Mouse (Mus musculus) layer of hippocampus, adult 11-12 months (tissue): ENCODE measurements around the gene Baiap2.
A peak's percentile ranks its signal among the peaks of the same experiment; 100 is the strongest.

ENCODE experiments used
- DNase-seq: peaks from one replicate; pipeline ENCODE4 v3.0.0; 2022; ENCODE audit warnings: low spot score

Baiap2 gene

GRCm38 (mm10) chr11:120042141-120042838, 99.7 kb downstream of the Baiap2 start:
- no peak for DNase-seq

- DNase-seq, result no peak
Measured at GRCm38 (mm10) chr11:120045341-120045740, 102.8 kb downstream of the Baiap2 start.

GRCm38 (mm10) chr11:120045839-120046552, 103.4 kb downstream of the Baiap2 start:
- peak; percentile 55 for DNase-seq

- no peak for DNase-seq
Measured at GRCm38 (mm10) chr11:120046553-120047191, 104.1 kb downstream of the Baiap2 start, which contains the start of gene Aatk. Gene Aatk, minus strand, starts transcription at chr11:120047167.

- DNase-seq, result no peak
Measured at GRCm38 (mm10) chr11:120047531-120048251, 105.1 kb downstream of the Baiap2 start.

- DNase-seq, result peak; percentile 60
Measured at GRCm38 (mm10) chr11:120048252-120048556, 105.6 kb downstream of the Baiap2 start.

GRCm38 (mm10) chr11:120049067-120049466, 106.5 kb downstream of the Baiap2 start:
- no peak for DNase-seq

GRCm38 (mm10) chr11:120051124-120051811, 108.7 kb downstream of the Baiap2 start:
- DNase-seq, result peak; percentile 54

GRCm38 (mm10) chr11:120052274-120052673, 109.7 kb downstream of the Baiap2 start:
- DNase-seq, result no peak

GRCm38 (mm10) chr11:120053846-120054245, 111.3 kb downstream of the Baiap2 start:
- DNase-seq, result no peak

- no peak for DNase-seq
Measured at GRCm38 (mm10) chr11:120055953-120056732, 113.6 kb downstream of the Baiap2 start.
